Mouse (Mus musculus) intestine, embryonic 15.5 days (tissue): ENCODE measurements around the gene Phc1. TPM values are rescaled to one million over a fixed set of nuclear protein-coding genes. Genes with fewer than 3 reads are reported as not detected.
A peak's percentile ranks its signal among the peaks of the same experiment; 100 is the strongest.

Experiments used
- ATAC-seq: fragments of 200-750 bp; cut with Nextera tagmentation; 2 replicates; pipeline ENCODE4 v1.8.0; 2017; ENCODE audit warnings: moderate TSS enrichment, moderate library complexity
- H3K27ac ChIP-seq: fragments of 300-500 bp; sonication (generic); 2 replicates; pipeline ENCODE4 v1.5.1; 2015; ENCODE audit warnings: mild to moderate bottlenecking, inconsistent platforms
- H3K27me3 ChIP-seq: fragments of 300-500 bp; sonication (generic); replicated peaks from 2 replicates; pipeline ENCODE4 v1.6.1; 2015; ENCODE audit warnings: inconsistent platforms
- H3K36me3 ChIP-seq: fragments of 300-500 bp; sonication (generic); 2 replicates; pipeline ENCODE4 v1.6.1; 2015; ENCODE audit warnings: inconsistent platforms
- H3K4me1 ChIP-seq: fragments of 300-500 bp; sonication (generic); replicated peaks from 2 replicates; pipeline ENCODE4 v1.6.1; 2015; ENCODE audit warnings: inconsistent platforms
- H3K4me2 ChIP-seq: fragments of 300-500 bp; sonication (generic); replicated peaks from 2 replicates; pipeline ENCODE4 v1.6.1; 2015; ENCODE audit warnings: mild to moderate bottlenecking, inconsistent platforms
- H3K4me3 ChIP-seq: fragments of 300-500 bp; sonication (generic); replicated peaks from 2 replicates; pipeline ENCODE4 v1.5.1; 2015; ENCODE audit warnings: inconsistent platforms
- H3K9ac ChIP-seq: fragments of 300-500 bp; sonication (generic); 2 replicates; pipeline ENCODE4 v1.6.1; 2015; ENCODE audit warnings: inconsistent platforms
- H3K9me3 ChIP-seq: fragments of 300-500 bp; sonication (generic); 2 replicates; pipeline ENCODE4 v1.6.1; 2016; ENCODE audit warnings: inconsistent platforms
- WGBS: fragments of 180-500 bp; shearing (Covaris S2); methylation state at CpG from one replicate; pipeline ENCODE4 v1.1.7; 2015; 5-methylcytosine and 5-hydroxymethylcytosine counted together
- polyA plus RNA-seq: library from polyadenylated mRNA; unstranded; fragments of >200 nt; fragmentation: Nextera tagmentation; extraction: Ambion mirVana; gene quantifications from 2 replicates; pipeline ENCODE4 v1.2.1, GENCODE M21; 2015

Phc1 gene
- polyA plus RNA-seq, 1 experiment from 2014 or later: 10.1 TPM

- Histone ChIP-seq H3K27me3 (no peaks in the 10 kb centered on the region), H3K9ac (no peak overlapping the region), H3K4me1 (0 out of 2 replicates have a peak, but pooled peaks cover 2% of the 10 kb centered on the region), H3K36me3 (0 out of 2 replicates have a peak, but pooled peaks cover 7% of the 10 kb centered on the region), H3K27ac (no peak overlapping the region), H3K9me3 (no peaks in the 10 kb centered on the region), H3K4me3 (no peak overlapping the region), H3K4me2 (no peak overlapping the region)
- 84% methylated on average over 7 of the region's 7 CpGs for WGBS
- ATAC-seq: no peak
These were observed 5.5 kb downstream of the Phc1 start for GRCm38 (mm10) chr6:122334786-122335340.

DNA sequence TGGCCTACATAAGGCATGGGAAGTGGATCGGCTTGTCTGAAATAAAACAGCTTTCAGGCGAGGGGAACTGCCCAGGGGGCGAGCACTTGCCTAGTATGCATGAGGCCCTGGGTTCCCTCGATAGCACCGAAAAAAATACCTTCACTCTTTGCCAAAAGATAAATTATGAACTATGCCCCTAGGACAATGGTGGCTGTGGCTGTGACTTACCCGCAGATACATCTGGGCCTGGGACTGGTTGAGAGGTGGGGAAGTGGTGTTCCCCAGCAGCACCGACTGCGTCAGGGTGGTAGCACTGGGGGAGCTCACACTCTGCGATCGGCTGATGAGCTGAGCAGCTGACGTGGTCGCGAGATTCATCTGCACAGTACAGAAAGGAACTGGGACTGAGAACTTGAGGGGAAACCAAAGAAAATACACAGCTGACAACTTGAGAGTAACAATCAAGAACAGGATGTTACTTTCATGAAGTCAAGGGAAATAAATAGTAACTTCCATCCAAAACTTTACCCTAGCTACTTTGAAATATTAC is 7.2 kb downstream of the Phc1 start:
- H3K4me2 ChIP-seq: no peak overlapping the region
- 0 out of 2 replicates have a peak, but pooled peaks cover under 1% of the 10 kb centered on the region for H3K4me1 ChIP-seq
- H3K27me3 ChIP-seq: no peaks in the 10 kb centered on the region
- no peaks in the 10 kb centered on the region for H3K9me3 ChIP-seq
- 0 out of 2 replicates have a peak, but pooled peaks cover 7% of the 10 kb centered on the region for H3K36me3 ChIP-seq
- H3K27ac ChIP-seq: no peak overlapping the region
- no peak overlapping the region for H3K9ac ChIP-seq
- no peak for ATAC-seq
- 85% methylated on average over 13 of the region's 13 CpGs for WGBS
- no peak overlapping the region for H3K4me3 ChIP-seq

DNA sequence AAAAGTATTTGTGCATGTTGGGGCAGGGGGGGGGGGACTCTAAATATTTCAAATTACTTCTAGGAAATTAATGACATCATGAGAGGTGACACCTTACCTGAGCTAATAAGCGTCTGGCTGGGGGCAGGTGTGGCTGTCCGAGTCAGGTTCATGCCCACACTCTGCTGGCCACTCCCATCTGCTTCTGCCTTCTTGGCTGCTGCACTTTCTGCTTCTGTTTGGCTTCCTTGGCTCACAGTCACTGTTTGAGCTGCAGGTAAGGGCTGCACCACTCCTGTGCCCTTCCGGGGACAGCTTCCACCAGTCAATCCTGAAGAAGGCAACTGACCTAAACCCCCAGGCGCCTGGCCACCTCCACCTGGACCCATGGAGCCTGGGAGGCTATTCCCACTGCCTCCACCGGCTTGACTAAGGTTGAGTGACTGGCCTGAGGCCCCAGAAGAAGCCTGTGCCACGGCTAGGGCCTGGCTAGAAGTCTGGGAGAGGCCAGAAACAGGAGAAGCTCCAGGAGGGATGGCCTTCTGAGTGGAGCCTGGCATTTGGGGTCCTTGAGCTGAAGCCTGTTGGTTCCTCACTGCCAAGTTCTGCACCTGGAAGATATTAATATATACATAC is 14.9 kb downstream of the Phc1 start:
- H3K4me2 ChIP-seq: no peak overlapping the region
- no peak overlapping the region for H3K27ac ChIP-seq
- H3K9me3 ChIP-seq: no peaks in the 10 kb centered on the region
- H3K4me3 ChIP-seq: no peak overlapping the region
- H3K27me3 ChIP-seq: no peaks in the 10 kb centered on the region
- ATAC-seq: no peak
- no peak overlapping the region for H3K9ac ChIP-seq
- WGBS: 93% methylated on average over 6 of the region's 6 CpGs
- H3K4me1 ChIP-seq: no peaks in the 10 kb centered on the region
- peaks cover 8% of the 10 kb centered on the region for H3K36me3 ChIP-seq

- Histone ChIP-seq H3K4me1 (no peaks in the 10 kb centered on the region), H3K4me3 (no peak overlapping the region), H3K27me3 (no peaks in the 10 kb centered on the region), H3K36me3 (peaks cover 25% of the 10 kb centered on the region), H3K9ac (no peak overlapping the region), H3K27ac (no peak overlapping the region), H3K4me2 (no peak overlapping the region), H3K9me3 (no peaks in the 10 kb centered on the region)
- 95% methylated on average over 1 of the region's 1 CpGs for WGBS
- no peak for ATAC-seq
These were observed 21.6 kb downstream of the Phc1 start for GRCm38 (mm10) chr6:122318726-122319125.

GRCm38 (mm10) chr6:122310187-122310820 is 30.1 kb downstream of the Phc1 start:
- Histone ChIP-seq H3K4me3 (peak overlapping the region; percentile 88), H3K9me3 (no peaks in the 10 kb centered on the region), H3K4me1 (peaks cover 8% of the 10 kb centered on the region; the same call in 1 of the 2 replicates), H3K27ac (no peak overlapping the region), H3K27me3 (no peaks in the 10 kb centered on the region), H3K9ac (peak overlapping the region; percentile 88; the same call in 1 of the 2 replicates), H3K4me2 (peak overlapping the region; percentile 67), H3K36me3 (peaks cover 10% of the 10 kb centered on the region; the same call in 1 of the 2 replicates)
- WGBS: 44% methylated on average over 5 of the region's 5 CpGs
- no peak for ATAC-seq

DNA sequence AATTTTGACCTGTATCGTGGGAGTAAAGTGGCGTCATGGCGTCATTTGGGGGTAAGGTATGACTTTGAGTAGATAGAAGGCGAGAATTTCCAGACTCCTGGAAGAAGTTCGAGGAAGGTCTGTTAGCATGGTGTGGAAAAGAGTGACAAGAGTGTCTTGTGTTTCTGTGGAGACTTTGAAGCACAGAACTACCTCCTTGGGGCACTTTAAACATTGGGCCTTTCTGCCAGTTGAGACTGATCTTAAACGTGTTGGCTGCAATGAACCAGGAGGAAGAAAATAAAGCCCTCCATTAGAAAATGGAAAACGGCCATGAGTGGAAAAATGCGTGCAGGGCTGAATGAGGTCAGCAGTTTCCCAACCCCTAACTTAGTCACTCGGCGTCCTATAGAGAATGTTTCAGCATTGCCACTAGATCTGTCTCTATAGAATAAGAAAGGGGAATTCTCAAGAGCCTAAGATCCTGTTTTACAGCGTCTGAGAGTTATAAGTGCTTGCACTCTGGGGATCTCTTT is 30.9 kb downstream of the Phc1 start:
- H3K36me3 ChIP-seq: peaks cover 6% of the 10 kb centered on the region; the same call in 1 of the 2 replicates
- no peaks in the 10 kb centered on the region for H3K27me3 ChIP-seq
- no peaks in the 10 kb centered on the region for H3K9me3 ChIP-seq
- peak overlapping the region; percentile 67 for H3K4me2 ChIP-seq
- no peak for ATAC-seq
- peaks cover 8% of the 10 kb centered on the region; the same call in 1 of the 2 replicates for H3K4me1 ChIP-seq
- H3K4me3 ChIP-seq: peak overlapping the region; percentile 88
- WGBS: 6% methylated on average over 11 of the region's 11 CpGs
- peak overlapping the region; percentile 83; the same call in 1 of the 2 replicates for H3K27ac ChIP-seq
- H3K9ac ChIP-seq: peak overlapping the region; percentile 88

GRCm38 (mm10) chr6:122308505-122309393 is 31.6 kb downstream of the Phc1 start, which contains the start of gene M6pr:
TSS of gene M6pr (plus strand) at chr6:122308720.
- Histone ChIP-seq H3K9ac (peak within 1 kb of the TSS; percentile 88), H3K4me3 (peak within 1 kb of the TSS; percentile 88), H3K36me3 (no peaks in the 10 kb centered on the region), H3K9me3 (no peaks in the 10 kb centered on the region), H3K27ac (peak within 1 kb of the TSS; percentile 83), H3K4me2 (peak within 1 kb of the TSS; percentile 67), H3K4me1 (peaks cover 8% of the 10 kb centered on the region; the same call in 1 of the 2 replicates), H3K27me3 (no peaks in the 10 kb centered on the region)
- under 1% methylated on average over 49 of the region's 49 CpGs for WGBS
- peak; percentile 100 for ATAC-seq

- ATAC-seq: peak; percentile 27; the same call in 1 of the 2 replicates
- WGBS: 65% methylated on average over 6 of the region's 6 CpGs
These were observed 32.2 kb downstream of the Phc1 start for GRCm38 (mm10) chr6:122308136-122308504.

DNA sequence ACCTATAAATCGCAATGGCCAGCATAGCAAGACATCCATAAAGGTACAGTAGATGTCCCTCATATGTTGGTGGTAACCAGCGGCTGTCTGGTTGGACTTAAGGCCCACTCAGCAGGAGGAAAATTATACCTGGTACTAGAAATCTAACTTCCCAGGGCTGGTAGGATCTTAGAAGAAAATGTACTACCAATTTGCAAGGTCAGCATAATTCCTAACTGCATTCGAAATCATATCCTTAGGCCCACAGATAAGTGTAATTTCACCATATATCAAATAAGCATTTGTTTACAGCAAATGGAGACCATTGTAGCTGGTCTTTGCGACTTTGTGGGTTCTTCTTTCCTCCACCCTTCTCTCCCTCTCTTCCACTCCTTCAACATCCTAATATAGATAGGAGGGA is 33.7 kb downstream of the Phc1 start:
- no peaks in the 10 kb centered on the region for H3K9me3 ChIP-seq
- no peak overlapping the region for H3K4me3 ChIP-seq
- H3K27ac ChIP-seq: no peak overlapping the region
- H3K27me3 ChIP-seq: no peaks in the 10 kb centered on the region
- no peak for ATAC-seq
- peaks cover 8% of the 10 kb centered on the region; the same call in 1 of the 2 replicates for H3K4me1 ChIP-seq
- H3K9ac ChIP-seq: no peak overlapping the region
- 84% methylated on average over 4 of the region's 4 CpGs for WGBS
- no peaks in the 10 kb centered on the region for H3K36me3 ChIP-seq
- H3K4me2 ChIP-seq: no peak overlapping the region

More at GRCm38 (mm10) chr6:122308136-122308504, 32.2 kb downstream of the Phc1 start:
- H3K9me3 ChIP-seq: no peaks in the 10 kb centered on the region
- H3K27ac ChIP-seq: no peak overlapping the region
- H3K36me3 ChIP-seq: no peaks in the 10 kb centered on the region
- H3K4me3 ChIP-seq: no peak overlapping the region
- peaks cover 8% of the 10 kb centered on the region; the same call in 1 of the 2 replicates for H3K4me1 ChIP-seq
- H3K27me3 ChIP-seq: no peaks in the 10 kb centered on the region
- H3K9ac ChIP-seq: no peak overlapping the region
- H3K4me2 ChIP-seq: peak overlapping the region; percentile 67

DNA sequence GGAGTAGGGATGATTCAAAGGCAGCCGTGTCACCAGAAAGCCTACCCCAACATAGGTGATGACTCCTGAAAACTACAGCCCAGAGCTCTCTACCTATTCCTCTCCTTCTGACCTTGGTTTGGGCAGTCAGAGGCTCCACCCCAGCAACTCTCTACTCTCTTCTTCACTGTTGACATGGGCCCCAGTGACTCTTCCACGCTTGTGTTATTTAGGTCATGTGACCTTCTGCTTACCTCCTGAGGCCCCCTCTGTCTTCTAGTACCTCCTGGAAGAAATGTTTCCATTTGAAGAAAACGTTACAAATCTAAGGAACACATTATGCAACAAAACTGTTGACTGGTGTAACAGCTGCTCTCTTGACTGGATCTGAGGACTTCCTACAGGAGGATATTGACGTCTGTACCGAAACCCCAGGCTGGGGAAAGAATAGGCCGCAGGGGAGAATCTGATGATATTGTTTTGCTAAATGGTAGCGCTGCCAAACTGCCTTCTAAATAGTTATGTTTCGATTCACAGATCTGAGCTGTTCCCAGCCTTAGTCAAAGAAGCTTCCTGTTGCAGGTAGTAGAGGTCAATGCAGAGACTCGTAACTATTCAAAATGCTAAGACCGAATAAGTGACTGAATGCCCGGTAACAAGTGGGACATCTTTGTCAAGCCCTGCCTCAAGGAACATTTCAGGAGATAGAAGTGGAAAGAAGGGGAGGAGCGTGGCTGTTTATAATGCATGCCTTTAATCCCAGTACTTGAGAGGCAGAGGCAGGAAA is 35.4 kb downstream of the Phc1 start:
- WGBS: 82% methylated on average over 12 of the region's 12 CpGs
- ATAC-seq: no peak
- Histone ChIP-seq H3K4me3 (no peak overlapping the region), H3K4me1 (no peaks in the 10 kb centered on the region), H3K36me3 (no peaks in the 10 kb centered on the region), H3K4me2 (no peak overlapping the region), H3K27me3 (no peaks in the 10 kb centered on the region), H3K9me3 (no peaks in the 10 kb centered on the region), H3K27ac (no peak overlapping the region), H3K9ac (no peak overlapping the region)

- Histone ChIP-seq H3K4me3 (no peak overlapping the region), H3K9ac (no peak overlapping the region), H3K36me3 (no peaks in the 10 kb centered on the region), H3K4me1 (no peaks in the 10 kb centered on the region), H3K27ac (no peak overlapping the region), H3K9me3 (no peaks in the 10 kb centered on the region), H3K27me3 (no peaks in the 10 kb centered on the region), H3K4me2 (no peak overlapping the region)
- ATAC-seq: no peak
- WGBS: 33% methylated on average over 6 of the region's 6 CpGs
These were observed 36.0 kb downstream of the Phc1 start for GRCm38 (mm10) chr6:122304355-122304754.
